Mouse (Mus musculus) lung, adult 10 weeks (tissue): Measurements from ENCODE around the gene Klb. TPM values are rescaled to one million over a fixed set of nuclear protein-coding genes. Genes with fewer than 3 reads are reported as not detected.

Experiments used
- polyA plus RNA-seq: library from polyadenylated mRNA; stranded (reverse); fragments of 350-450 nt; fragmentation: Illumina TruSeq; extraction: RNeasy Lipid Tissue Mini Kit (QIAGEN cat#74804); gene quantifications from one replicate; pipeline ENCODE4 v1.2.3, GENCODE M21; 2014; ENCODE audit warnings: low read depth, low replicate concordance; ENCODE audit not compliant: insufficient read depth

Klb gene
- 0.54 TPM for polyA plus RNA-seq

GRCm38 (mm10) chr5:65348168-65348567 is at the start of gene Klb:
Klb (plus strand) TSS chr5:65348314.

GRCm38 (mm10) chr5:65335298-65336074 is 12.6 kb upstream of the Klb start, which contains the start of gene Rfc1:
Rfc1 (minus strand) TSS chr5:65335670.

GRCm38 (mm10) chr5:65390648-65391644 is 42.8 kb downstream of the Klb start, which contains the start of the genes Rpl9 and Lias:
Rpl9 (minus strand) TSS chr5:65391444.
Lias (plus strand) TSS chr5:65391497.

Other genes starting within 250 kb of the Klb start
- 118 TPM for gene Klhl5, start 240.8 kb upstream of the Klb start, polyA plus RNA-seq
- gene Wdr19, start 148.6 kb upstream of the Klb start, polyA plus RNA-seq: 6.4 TPM
- 11.2 TPM for gene Rfc1, start 12.6 kb upstream of the Klb start, polyA plus RNA-seq
- gene Rpl9, start 43.1 kb downstream of the Klb start, polyA plus RNA-seq: 2,376 TPM
- 19.1 TPM for gene Lias, start 43.2 kb downstream of the Klb start, polyA plus RNA-seq
- gene Ugdh, start 87.6 kb downstream of the Klb start, polyA plus RNA-seq: 23.1 TPM
- gene Gm43552, start 144.5 kb downstream of the Klb start, polyA plus RNA-seq: not detected
- 137 TPM for gene Smim14, start 188.9 kb downstream of the Klb start, polyA plus RNA-seq
- 47.8 TPM for gene Ube2k, start 188.9 kb downstream of the Klb start, polyA plus RNA-seq